Mouse (Mus musculus) kidney, postnatal 0 days (tissue): Measurements from ENCODE around the gene Cux1. TPM values are rescaled to one million over a fixed set of nuclear protein-coding genes. Genes with fewer than 3 reads are reported as not detected.

Source experiments
- ATAC-seq: fragments of 200-750 bp; cut with Nextera tagmentation; replicated peaks from 2 replicates; pipeline ENCODE4 v1.8.0; 2017; ENCODE audit warnings: low read depth, moderate number of reproducible peaks, moderate TSS enrichment, moderate library complexity; ENCODE audit not compliant: low FRiP score
- DNase-seq: peaks from one replicate; pipeline ENCODE4 v3.0.0-alpha.2; 2016; ENCODE audit warnings: low spot score
- H3K27ac ChIP-seq: fragments of 300-500 bp; sonication (generic); 2 replicates; pipeline ENCODE4 v1.5.1; 2014; ENCODE audit warnings: mild to moderate bottlenecking
- H3K27me3 ChIP-seq: fragments of 300-500 bp; sonication (generic); 2 replicates; pipeline ENCODE4 v1.6.1; 2014; ENCODE audit warnings: low read length, mixed read lengths; ENCODE audit not compliant: insufficient read depth
- H3K36me3 ChIP-seq: fragments of 300-500 bp; sonication (generic); 2 replicates; pipeline ENCODE4 v1.6.1; 2014; ENCODE audit warnings: low read length, mixed read lengths; ENCODE audit not compliant: insufficient read depth
- H3K4me1 ChIP-seq: fragments of 300-500 bp; sonication (generic); replicated peaks from 2 replicates; pipeline ENCODE4 v1.6.1; 2014; ENCODE audit warnings: antibody characterized with exemption, low read length, mixed read lengths; ENCODE audit not compliant: insufficient read depth
- H3K4me2 ChIP-seq: fragments of 300-500 bp; sonication (generic); 2 replicates; pipeline ENCODE4 v1.6.1; 2014; ENCODE audit warnings: mild to moderate bottlenecking, low read length, moderate library complexity, mixed read lengths
- H3K4me3 ChIP-seq: fragments of 300-500 bp; sonication (generic); replicated peaks from 2 replicates; pipeline ENCODE4 v1.5.1; 2014; ENCODE audit warnings: low read depth, low read length
- H3K9ac ChIP-seq: fragments of 300-500 bp; sonication (generic); 2 replicates; pipeline ENCODE4 v1.6.1; 2014; ENCODE audit warnings: low read depth, low read length
- H3K9me3 ChIP-seq: fragments of 300-500 bp; sonication (generic); replicated peaks from 2 replicates; pipeline ENCODE4 v1.6.1; 2016; ENCODE audit warnings: low read length, inconsistent platforms, mixed read lengths
- CTCF ChIP-seq: IDR thresholded peaks from 2 replicates; pipeline ENCODE4 v1.5.1; 2016; ENCODE audit warnings: antibody characterized with exemption, low read depth, mild to moderate bottlenecking, moderate library complexity
- WGBS: fragments of 180-500 bp; shearing (Covaris S2); extraction: QIAGEN DNeasy Blood & Tissue Kit; methylation state at CpG from one replicate; pipeline ENCODE4 v1.1.7; 2014; 5-methylcytosine and 5-hydroxymethylcytosine counted together
- microRNA-seq: library from miRNA; unstranded; fragments of <30 nt; microRNA quantifications from one replicate; pipeline ENCODE4, GENCODE M21; 2016
- polyA plus RNA-seq: library from polyadenylated mRNA; unstranded; fragments of >200 nt; fragmentation: Nextera tagmentation; extraction: Ambion mirVana; gene quantifications from 2 replicates; pipeline ENCODE4 v1.2.1, GENCODE M21; 2015

Cux1 gene
- polyA plus RNA-seq, 1 experiment from 2014 or later, result 73.4 TPM

DNA sequence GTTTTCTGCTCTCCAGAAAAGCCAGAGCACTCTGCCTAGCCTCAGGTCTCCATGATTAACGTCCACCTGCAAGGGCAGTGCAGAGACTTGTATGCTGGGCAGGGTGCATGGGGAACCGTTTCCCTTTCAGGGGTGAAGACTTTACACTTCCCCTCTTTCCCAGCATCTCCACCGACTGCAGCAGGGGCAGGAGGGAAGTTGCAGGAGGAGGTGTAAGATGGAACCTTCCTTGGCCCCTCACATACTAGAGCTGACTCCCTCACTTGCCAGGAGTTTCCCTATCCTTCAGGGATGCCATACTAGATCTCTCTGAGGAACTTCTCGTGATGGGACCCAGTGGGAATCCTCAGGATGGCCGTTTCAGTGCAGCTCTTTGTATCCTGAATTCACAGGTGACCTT is 356.7 kb downstream of the Cux1 start:
- Histone ChIP-seq H3K9me3 (no peaks in the 10 kb centered on the region), H3K4me3 (no peak overlapping the region), H3K27ac (no peak overlapping the region), H3K27me3 (no peaks in the 10 kb centered on the region), H3K4me1 (no peaks in the 10 kb centered on the region), H3K36me3 (no peaks in the 10 kb centered on the region), H3K9ac (no peak overlapping the region), H3K4me2 (no peak overlapping the region)
- WGBS, result 64% methylated on average over 5 of the region's 5 CpGs
- no peak for TF ChIP-seq CTCF
- no peak for DNase-seq
- ATAC-seq, result no peak

DNA sequence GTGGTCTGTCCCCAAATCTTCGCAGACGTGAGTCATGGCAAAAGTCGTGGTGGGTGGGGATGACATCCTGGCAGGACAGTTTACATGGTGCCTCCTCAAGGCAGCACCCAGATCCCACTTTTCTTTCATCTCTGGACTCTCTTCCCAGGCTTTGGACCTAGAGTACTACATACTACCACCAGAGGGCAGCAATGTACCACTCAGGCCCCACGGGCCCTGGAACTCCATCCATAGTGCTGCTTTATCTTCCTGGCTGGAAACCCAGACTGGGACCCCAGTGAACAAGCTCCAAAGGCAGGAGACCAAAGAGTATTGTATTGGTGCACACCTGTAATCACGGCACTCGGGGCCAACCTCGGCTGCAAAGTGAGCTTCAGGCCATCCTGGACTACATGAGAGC is 365.5 kb downstream of the Cux1 start:
- DNase-seq, result peak; percentile 91
- peaks cover 6% of the 10 kb centered on the region for H3K4me1 ChIP-seq
- H3K4me3 ChIP-seq, result no peak overlapping the region
- H3K27ac ChIP-seq, result no peak overlapping the region
- TF ChIP-seq CTCF, result peak; percentile 96
- no peaks in the 10 kb centered on the region for H3K36me3 ChIP-seq
- no peaks in the 10 kb centered on the region for H3K27me3 ChIP-seq
- H3K9ac ChIP-seq, result no peak overlapping the region
- 31% methylated on average over 7 of the region's 7 CpGs for WGBS
- no peak; the same call in 1 of the 2 replicates for ATAC-seq
- H3K4me2 ChIP-seq, result no peak overlapping the region
- no peaks in the 10 kb centered on the region for H3K9me3 ChIP-seq

DNA sequence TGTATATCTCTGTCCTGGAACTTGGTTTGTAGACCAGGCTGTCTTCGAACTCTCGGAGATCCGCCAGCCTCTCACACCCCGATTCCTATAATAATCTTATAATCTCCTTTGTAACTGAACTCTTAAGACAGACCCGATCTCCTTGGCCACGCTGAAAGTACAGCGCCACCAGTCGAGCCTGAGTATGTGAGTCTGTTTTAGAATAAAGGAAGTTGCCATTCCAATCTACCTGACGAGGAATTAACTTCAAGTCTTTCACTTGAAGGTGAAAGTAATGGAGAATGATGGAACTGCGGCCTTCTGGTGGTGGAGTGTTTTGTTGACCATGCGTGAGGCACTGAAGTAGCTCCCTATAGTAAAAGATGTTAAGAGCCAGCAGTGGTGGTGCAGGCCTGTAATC is 367.8 kb downstream of the Cux1 start:
- WGBS, result 25% methylated on average over 11 of the region's 11 CpGs
- Histone ChIP-seq H3K4me1 (peaks cover 6% of the 10 kb centered on the region), H3K9me3 (no peaks in the 10 kb centered on the region), H3K36me3 (peaks cover 12% of the 10 kb centered on the region), H3K4me2 (peak overlapping the region; percentile 90), H3K9ac (peak overlapping the region; percentile 29; the same call in 1 of the 2 replicates), H3K27ac (peak overlapping the region; percentile 90), H3K27me3 (no peaks in the 10 kb centered on the region), H3K4me3 (peak overlapping the region; percentile 97)
- ATAC-seq, result no peak
- TF ChIP-seq CTCF, result peak; percentile 23; the same call in 1 of the 2 replicates
- peak; percentile 59 for DNase-seq

DNA sequence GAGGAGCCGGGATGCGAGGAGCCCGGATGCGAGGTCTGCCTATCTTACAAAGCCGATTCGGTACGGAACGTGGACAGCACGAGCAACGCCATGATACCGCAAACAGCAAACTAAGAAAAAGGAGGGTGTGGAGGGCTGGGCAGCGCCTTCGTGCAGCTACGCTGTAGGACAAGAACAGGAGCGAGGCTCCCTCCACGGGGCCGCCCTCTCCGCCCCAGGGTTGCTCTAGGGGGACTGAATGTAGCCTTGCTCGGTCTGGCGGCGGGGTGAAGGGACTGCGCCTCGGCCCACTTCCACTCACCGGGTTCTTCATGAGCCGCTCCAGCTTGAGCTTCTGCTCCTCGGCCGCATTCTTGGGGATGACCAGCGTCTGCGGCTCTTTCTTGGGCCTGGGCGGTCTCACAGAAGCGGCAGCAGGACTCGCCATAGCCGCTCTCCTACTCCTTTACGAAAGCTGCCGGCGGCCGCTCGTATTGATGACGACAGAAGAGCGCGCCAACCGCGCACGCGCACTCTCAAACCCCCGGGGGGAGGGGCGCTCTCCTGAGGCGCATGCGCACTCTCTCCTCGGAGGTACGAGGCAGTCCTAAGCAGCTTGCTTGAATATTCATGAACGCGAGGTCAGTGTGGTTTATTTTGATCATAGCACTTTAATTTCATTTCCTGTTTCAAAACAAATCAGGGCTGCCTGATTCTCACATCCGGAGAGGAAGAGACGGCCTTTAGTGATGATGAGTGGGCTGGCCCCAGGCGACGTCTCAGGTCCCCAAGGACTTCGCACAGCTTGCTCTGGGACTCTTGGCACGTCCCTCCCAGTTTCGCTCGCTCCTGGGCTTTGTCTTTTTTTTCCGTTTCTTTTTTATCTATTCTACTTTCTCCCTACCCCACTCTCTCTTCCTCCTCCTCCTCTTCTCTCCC is 368.6 kb downstream of the Cux1 start, which contains the start of gene Prkrip1:
TSS of gene Prkrip1 (minus strand) at position 490 of the 918 bp plus-strand sequence.
- Histone ChIP-seq H3K27ac (peak within 1 kb of the TSS; percentile 90), H3K4me3 (peak within 1 kb of the TSS; percentile 97), H3K4me1 (peaks cover 6% of the 10 kb centered on the region), H3K36me3 (peaks cover 19% of the 10 kb centered on the region), H3K9ac (peak within 1 kb of the TSS; percentile 90), H3K4me2 (peak within 1 kb of the TSS; percentile 90), H3K27me3 (no peaks in the 10 kb centered on the region), H3K9me3 (no peaks in the 10 kb centered on the region)
- under 1% methylated on average over 62 of the region's 62 CpGs for WGBS
- ATAC-seq (peak; percentile 87), DNase-seq (peak; percentile 97)
- no peak for TF ChIP-seq CTCF

Small RNA genes lying within 50 kb of the gene (microRNA-seq; reads per million reads assigned to microRNA genes)
- not detected for gene Mir721

Other genes starting within 250 kb of the Cux1 start
- gene Myl10, start 125.7 kb upstream of the Cux1 start, polyA plus RNA-seq, result not detected in 2 replicates